Mouse (Mus musculus) heart, postnatal 4 days (tissue): ENCODE data around the gene Rbfox2. TPM values are rescaled to one million over a fixed set of nuclear protein-coding genes. Genes with fewer than 3 reads are reported as not detected.
A peak's percentile ranks its signal among the peaks of the same experiment; 100 is the strongest.
"Not testable (repeated sequence)": the region's sequence is repeated elsewhere in the genome, so short reads cannot be mapped to it uniquely, and the experiment has no call there.

Experiments
- DNase-seq: peaks from one replicate; pipeline ENCODE4 v3.0.0; 2021
- total RNA-seq, 2 experiments: library from RNA; stranded (reverse); gene quantifications; 2 replicates each; pipeline ENCODE4 v1.2.3; 2021

Gene Rbfox2
- 100 to 1,000 TPM; 175 to 186 TPM for total RNA-seq

DNA sequence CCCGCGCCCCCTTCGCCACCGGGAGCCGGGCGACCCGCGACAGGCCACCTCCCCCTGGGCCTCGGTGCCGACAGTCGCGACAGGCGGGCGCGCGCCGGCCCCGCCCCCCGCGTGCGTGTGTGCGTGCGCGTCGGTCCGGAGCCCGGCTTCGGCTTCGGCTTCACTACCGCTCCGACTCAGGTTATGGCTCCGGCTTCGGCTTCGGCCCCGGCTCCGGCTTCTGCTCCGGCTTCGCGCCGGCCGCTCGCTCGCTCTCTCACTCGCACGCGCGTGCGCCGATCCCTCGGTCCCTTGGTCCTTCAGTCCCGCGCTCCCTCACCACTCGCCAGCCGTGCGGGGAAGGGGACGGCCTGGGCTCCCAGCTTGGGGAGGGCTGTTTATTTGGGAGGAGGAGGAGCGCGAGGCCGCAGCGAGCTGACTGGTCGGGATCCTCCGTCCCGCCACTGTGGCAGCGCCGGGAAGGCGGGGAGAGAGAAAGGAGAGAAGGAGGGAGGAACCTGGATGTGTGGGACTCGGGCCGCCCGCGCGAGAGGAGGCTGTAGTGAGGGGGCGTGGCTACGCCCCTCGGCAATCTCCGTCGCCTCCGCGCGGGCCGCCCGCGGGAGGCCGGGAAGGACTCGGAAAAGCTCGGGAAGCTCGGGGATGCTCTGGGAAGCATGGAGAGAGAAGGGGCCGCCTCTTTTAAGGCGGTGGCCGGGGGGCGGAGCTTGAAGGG is at the start of gene Rbfox2:
TSS of gene Rbfox2 (minus strand) at position 458 of the 715 bp plus-strand sequence.
- DNase-seq: peak; percentile 95

DNA sequence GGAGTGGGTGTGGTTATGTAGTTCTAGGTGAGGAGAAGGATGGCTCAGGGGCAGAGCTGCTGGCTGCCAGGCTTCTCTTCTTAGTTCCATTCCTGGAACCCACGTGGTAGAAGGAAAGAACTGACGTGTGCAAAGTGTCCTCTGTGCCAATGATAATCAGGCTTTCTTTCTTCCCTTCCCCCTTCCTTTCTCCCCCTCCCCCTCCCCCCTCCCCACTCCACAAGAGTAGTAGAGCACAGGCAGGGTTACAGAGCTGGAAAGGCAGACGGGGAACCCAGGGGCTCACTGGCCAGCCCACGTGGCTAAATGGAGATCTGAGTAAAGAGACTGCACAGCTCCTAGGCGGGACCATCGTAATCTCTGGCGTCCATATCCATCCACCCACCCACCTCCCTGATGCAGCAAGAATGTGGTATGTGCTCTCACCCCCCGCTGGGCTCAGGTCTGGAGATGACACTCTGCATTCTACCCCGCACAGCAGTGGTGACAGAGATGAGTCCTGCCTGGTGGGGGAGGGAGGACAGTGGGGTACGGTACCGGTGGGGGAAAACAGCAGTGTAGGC is 49.5 kb upstream of the Rbfox2 start:
- no peak for DNase-seq

- no peak for DNase-seq
Measured at GRCm38 (mm10) chr15:77354848-77355551, 48.2 kb upstream of the Rbfox2 start.

- DNase-seq: no peak
Measured at GRCm38 (mm10) chr15:77354496-77354847, 47.7 kb upstream of the Rbfox2 start.

DNA sequence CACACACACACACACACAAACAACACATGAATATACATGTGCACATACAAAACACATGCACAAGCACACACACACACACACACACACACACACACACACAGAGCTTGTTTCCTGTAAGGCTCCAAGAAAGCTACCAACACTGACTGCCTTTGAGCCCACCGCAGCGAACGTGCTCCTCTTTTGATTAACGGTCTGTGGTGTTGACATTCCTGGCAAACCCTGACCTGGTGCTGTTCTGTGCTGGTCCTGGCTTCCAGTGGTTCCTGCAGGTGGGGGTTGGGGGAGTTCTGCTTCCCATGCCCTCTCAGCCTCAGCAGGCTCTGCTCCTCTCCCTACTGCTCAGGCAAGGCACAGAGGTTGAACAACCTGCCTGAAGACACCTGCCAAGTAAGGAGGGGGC is 47.0 kb upstream of the Rbfox2 start:
- DNase-seq: no peak

GRCm38 (mm10) chr15:77352863-77353262 is 46.1 kb upstream of the Rbfox2 start:
- DNase-seq: no peak

DNA sequence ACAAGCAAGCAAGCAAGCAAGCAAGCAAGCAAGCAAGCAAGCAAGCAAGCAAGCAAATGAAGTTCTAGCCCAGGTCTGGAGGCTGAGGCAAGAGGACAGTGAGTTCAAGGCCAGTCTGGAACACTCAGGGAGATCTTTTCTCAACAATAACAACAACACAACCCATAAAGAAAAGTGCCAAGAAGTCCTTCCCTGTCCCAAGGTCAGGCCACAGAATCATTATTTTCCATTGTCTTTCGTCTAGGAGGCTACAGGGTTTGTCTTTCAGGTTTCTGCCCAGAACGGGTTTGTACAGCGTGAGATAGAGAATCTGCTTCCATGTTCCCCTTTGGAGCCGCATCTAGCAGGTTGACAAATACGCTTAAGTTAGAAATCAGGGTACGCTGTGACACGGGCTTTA is 43.3 kb upstream of the Rbfox2 start:
- no peak for DNase-seq

DNA sequence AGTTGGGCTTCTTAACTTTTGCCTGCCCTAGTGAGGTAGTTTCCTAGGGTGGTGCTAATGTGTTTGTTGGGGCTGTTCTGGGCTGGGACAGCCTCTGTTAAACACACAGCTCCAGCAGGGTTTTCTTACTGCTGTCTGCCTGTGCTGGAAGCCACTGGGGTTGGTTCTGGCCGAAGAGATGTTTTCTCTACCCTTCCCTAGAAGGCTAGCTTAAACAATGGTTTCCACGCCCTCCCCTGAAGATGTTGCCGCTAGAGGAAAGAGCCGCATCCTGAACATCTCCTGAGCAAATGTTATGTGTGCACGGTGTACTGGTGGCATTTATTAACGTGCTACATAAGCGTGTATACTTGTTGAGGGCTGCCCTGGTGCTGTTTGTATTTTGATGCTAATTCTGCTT is 41.3 kb upstream of the Rbfox2 start:
- DNase-seq: no peak

DNA sequence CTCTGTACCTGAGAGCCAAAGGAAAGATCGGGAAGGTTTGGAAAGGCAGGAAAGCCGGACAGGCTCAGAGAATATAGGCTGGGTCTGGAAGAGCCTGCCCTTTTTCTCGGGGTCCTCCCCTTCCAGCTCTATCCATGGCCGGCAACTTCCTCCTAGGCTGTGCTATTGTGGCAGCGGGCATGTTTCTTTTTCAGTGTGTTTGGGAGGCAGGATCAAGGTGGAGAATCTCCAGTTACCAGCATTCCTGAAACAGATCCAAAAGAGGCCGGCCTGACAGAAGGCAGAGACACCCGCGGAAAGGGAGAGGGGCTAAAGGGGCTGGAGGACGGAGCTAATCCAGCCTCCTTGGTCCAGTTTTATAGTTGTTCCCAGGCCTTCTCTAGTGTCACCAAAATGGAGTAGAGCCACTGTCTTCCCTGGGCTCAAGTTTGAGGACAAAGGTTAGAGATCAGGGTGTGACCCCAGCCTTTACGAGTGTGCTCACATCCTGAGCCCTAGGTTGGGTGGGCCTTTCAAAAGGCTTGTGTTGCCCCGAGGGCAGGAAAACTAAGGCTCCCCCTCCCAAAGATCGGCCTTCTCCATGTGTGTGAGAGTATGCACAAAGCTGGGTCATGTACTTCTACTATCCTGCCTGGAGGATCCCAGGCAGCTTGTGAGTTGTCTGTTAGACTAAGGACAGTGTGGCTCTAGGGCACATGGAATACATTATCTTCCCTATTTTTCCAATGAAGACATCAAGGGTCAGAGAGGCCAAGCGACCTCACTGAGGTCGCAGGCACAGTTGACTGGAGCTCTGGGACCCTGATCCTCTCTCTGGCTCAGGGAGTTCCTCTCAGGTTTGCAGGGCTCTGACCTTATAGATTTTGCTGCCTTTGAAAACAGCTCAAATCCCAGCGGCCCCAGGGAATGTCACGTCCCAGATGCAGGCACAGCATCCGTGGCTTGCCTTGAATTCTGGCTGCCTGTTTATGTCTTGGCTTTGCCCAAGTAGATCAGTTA is 37.6 kb upstream of the Rbfox2 start:
- peak; percentile 49 for DNase-seq

DNA sequence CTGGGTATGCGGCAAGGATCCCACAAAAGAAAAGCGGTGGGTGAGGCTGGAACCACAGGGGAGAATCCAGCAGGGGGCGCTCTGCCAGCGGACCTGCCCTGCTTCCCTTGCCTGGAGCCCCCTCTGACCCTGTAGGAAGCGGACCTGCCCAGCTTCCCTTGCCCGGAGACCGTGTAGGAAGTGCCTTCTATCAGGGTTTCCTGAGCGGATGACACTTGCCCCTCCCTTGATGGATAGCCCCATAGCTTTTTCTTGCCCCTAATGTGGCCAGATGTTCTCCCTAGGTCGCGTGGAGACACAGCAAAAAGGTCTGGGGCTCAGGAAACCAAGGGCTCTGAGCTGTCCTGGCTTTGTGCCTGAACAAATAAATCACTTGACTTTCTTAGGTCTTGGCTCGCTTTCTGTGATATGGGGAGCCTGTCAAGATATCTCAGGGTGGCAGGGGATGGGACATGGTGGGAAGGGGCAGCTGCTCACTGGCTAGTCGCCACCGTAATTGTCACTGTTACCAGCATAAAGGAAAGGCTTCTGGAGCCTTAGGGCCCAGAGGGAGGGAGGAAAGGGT is 36.8 kb upstream of the Rbfox2 start:
- DNase-seq: peak; percentile 92

GRCm38 (mm10) chr15:77342962-77343526 is 36.2 kb upstream of the Rbfox2 start:
- DNase-seq: no peak

- DNase-seq: no peak
Measured at GRCm38 (mm10) chr15:77342005-77342404, 35.2 kb upstream of the Rbfox2 start.

- DNase-seq: no peak
Measured at GRCm38 (mm10) chr15:77340581-77340980, 33.8 kb upstream of the Rbfox2 start.

GRCm38 (mm10) chr15:77338924-77339429 is 32.2 kb upstream of the Rbfox2 start:
- DNase-seq: no peak

- DNase-seq: no peak
Measured at GRCm38 (mm10) chr15:77338451-77338850, 31.6 kb upstream of the Rbfox2 start.

- DNase-seq: no peak
Measured at GRCm38 (mm10) chr15:77337926-77338325, 31.1 kb upstream of the Rbfox2 start.

GRCm38 (mm10) chr15:77336968-77337341 is 30.2 kb upstream of the Rbfox2 start:
- no peak for DNase-seq

GRCm38 (mm10) chr15:77336287-77336967 is 29.6 kb upstream of the Rbfox2 start:
- DNase-seq: peak; percentile 96

- DNase-seq: not testable (repeated sequence)
Measured at GRCm38 (mm10) chr15:77335185-77335584, 28.4 kb upstream of the Rbfox2 start.

DNA sequence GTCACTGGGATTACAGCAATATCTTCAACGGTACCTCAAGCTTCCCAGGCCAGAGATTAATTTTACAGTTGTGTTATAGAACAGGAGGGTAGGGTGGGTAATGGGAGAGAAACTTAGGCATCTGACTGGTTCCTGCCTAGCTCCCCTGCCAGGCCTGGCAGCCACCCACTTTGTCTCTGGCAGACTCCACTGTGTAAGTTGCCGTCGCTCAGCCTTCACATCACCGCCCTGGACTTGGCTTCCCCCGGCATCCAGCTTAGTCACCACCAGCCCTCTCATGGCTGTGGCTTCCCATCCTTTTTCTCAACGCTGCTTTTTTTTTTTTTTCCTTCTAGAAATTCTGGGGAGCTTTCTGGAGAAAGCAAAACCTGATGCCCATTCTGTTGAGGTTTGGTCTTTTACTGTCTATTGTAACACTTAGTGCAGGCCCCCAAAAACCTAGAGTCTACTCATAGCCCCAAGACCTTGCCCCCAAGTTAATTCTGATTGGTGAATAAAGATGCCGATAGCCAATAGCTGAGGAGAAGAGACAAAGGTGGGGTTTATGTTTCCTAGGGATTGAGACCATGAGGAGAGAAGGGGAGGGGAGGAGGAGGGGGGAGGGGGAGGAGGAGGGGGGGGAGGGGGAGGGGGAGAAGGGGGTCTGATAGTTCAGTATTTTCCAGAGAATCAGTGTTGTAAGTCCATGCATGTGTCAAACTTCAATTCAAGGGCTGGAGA is 25.6 kb upstream of the Rbfox2 start:
- DNase-seq: peak; percentile 63
